Mouse (Mus musculus) large intestine, adult 2 months (tissue): ENCODE data around the gene Neurog3. TPM values are rescaled to one million over a fixed set of nuclear protein-coding genes. Genes with fewer than 3 reads are reported as not detected.

Source experiments
- DNase-seq: peaks from one replicate; pipeline ENCODE4 v3.0.0-alpha.2; 2012; ENCODE audit warnings: low read depth, low spot score
- WGBS: fragments of 180-500 bp; shearing (Covaris S2); methylation state at CpG from one replicate; pipeline ENCODE4 v1.1.7; 2018; 5-methylcytosine and 5-hydroxymethylcytosine counted together
- polyA plus RNA-seq: library from polyadenylated mRNA; depleted of rRNA; stranded (reverse); fragments of >200 nt; gene quantifications from 2 replicates; pipeline ENCODE4 v1.2.3, GENCODE M21; 2012; rRNA removed

Neurog3 gene
- polyA plus RNA-seq, result 2.4 and 3.0 TPM in 2 replicates

GRCm38 (mm10) chr10:62132691-62133281 is at the start of gene Neurog3:
Gene Neurog3 (plus strand): TSS chr10:62133090.
- 1% methylated on average over 29 of the region's 29 CpGs for WGBS
- DNase-seq, result no peak

- DNase-seq, result no peak
- WGBS, result 46% methylated on average over 2 of the region's 2 CpGs
Measured at GRCm38 (mm10) chr10:62086044-62086443, 46.8 kb upstream of the Neurog3 start.

- DNase-seq, result no peak
- WGBS, result 91% methylated on average over 5 of the region's 5 CpGs
Measured at GRCm38 (mm10) chr10:62086826-62087225, 46.1 kb upstream of the Neurog3 start.

GRCm38 (mm10) chr10:62088411-62088810 is 44.5 kb upstream of the Neurog3 start:
- no peak for DNase-seq
- WGBS, result 71% methylated on average over 5 of the region's 5 CpGs

- WGBS, result 61% methylated on average over 7 of the region's 7 CpGs
- DNase-seq, result no peak
Measured at GRCm38 (mm10) chr10:62089071-62089470, 43.8 kb upstream of the Neurog3 start.

GRCm38 (mm10) chr10:62089486-62089885 is 43.4 kb upstream of the Neurog3 start:
- no peak for DNase-seq

- DNase-seq, result no peak
- WGBS, result 50% methylated on average over 7 of the region's 7 CpGs
Measured at GRCm38 (mm10) chr10:62093903-62094302, 39.0 kb upstream of the Neurog3 start.

- no peak for DNase-seq
- WGBS, result 71% methylated on average over 6 of the region's 6 CpGs
Measured at GRCm38 (mm10) chr10:62094401-62094800, 38.5 kb upstream of the Neurog3 start.

GRCm38 (mm10) chr10:62099749-62100403 is 33.0 kb upstream of the Neurog3 start:
- WGBS, result 68% methylated on average over 10 of the region's 10 CpGs
- no peak for DNase-seq

- 14% methylated on average over 7 of the region's 7 CpGs for WGBS
- no peak for DNase-seq
Measured at GRCm38 (mm10) chr10:62101504-62102439, 31.1 kb upstream of the Neurog3 start.

- WGBS, result 21% methylated on average over 7 of the region's 7 CpGs
- peak; percentile 27 for DNase-seq
Measured at GRCm38 (mm10) chr10:62104835-62105576, 27.9 kb upstream of the Neurog3 start.

- WGBS, result 78% methylated on average over 9 of the region's 9 CpGs
- no peak for DNase-seq
Measured at GRCm38 (mm10) chr10:62107048-62107447, 25.8 kb upstream of the Neurog3 start.

- under 1% methylated on average over 57 of the region's 57 CpGs for WGBS
- peak; percentile 39 for DNase-seq
Measured at GRCm38 (mm10) chr10:62110504-62111206, 22.2 kb upstream of the Neurog3 start.

GRCm38 (mm10) chr10:62111207-62111576 is 21.7 kb upstream of the Neurog3 start:
- DNase-seq, result no peak
- 42% methylated on average over 6 of the region's 6 CpGs for WGBS

GRCm38 (mm10) chr10:62113865-62114647 is 18.8 kb upstream of the Neurog3 start:
- no peak for DNase-seq
- 72% methylated on average over 9 of the region's 9 CpGs for WGBS

GRCm38 (mm10) chr10:62127137-62127536 is 5.8 kb upstream of the Neurog3 start:
- DNase-seq, result no peak
- WGBS, result 45% methylated on average over 6 of the region's 6 CpGs

GRCm38 (mm10) chr10:62127711-62128231 is 5.1 kb upstream of the Neurog3 start:
- no peak for DNase-seq
- 42% methylated on average over 21 of the region's 21 CpGs for WGBS

- WGBS, result 2% methylated on average over 32 of the region's 32 CpGs
- DNase-seq, result no peak
Measured at GRCm38 (mm10) chr10:62128316-62128951, 4.5 kb upstream of the Neurog3 start.
